Mouse (Mus musculus) layer of hippocampus, postnatal 36 days (tissue): Measurements from ENCODE around the gene Ptpn14. TPM values are rescaled to one million over a fixed set of nuclear protein-coding genes. Genes with fewer than 3 reads are reported as not detected.

ENCODE experiments used
- DNase-seq, 2 experiments: peaks; one replicate each; pipeline ENCODE4 v3.0.0; 2022
- total RNA-seq, 2 experiments: library from RNA; stranded (reverse); gene quantifications; 2 replicates each; pipeline ENCODE4 v1.2.3; 2021

Ptpn14 gene
- total RNA-seq, 2 experiments from 2014 or later, result 12.2 to 12.4 TPM

- no peak for DNase-seq
These were observed 140.0 kb downstream of the Ptpn14 start for GRCm38 (mm10) chr1:189868036-189868435.

DNA sequence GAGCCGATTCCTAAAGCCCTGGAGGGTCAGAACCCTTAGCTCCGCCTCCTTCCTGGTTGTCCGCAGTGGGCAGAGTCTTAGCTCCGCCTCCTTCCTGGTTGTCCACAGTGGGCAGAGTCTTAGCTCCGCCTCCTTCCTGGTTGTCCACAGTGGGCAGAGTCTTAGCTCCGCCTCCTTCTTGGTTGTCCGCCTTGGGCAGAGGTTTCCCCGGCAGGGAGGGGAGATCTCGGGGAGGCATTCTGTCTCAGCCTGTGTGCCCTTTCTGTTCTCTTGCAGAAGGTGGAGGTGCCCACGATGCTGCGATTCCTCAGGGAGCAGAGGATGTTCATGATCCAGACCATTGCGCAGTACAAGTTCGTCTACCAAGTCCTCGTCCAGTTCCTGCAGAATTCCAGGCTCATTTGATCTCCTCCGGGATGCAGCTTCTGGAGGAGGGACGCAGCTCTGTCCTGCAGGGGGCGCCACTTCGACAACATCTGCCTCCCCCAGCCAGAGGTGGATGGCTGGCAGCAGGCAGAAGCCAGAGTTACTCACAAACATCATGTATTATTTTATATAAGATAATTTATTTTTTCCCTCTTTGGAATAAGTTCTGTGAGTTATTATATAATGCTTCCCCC is 141.7 kb downstream of the Ptpn14 start:
- DNase-seq, result no peak

GRCm38 (mm10) chr1:189870539-189870938 is 142.5 kb downstream of the Ptpn14 start:
- no peak for DNase-seq

DNA sequence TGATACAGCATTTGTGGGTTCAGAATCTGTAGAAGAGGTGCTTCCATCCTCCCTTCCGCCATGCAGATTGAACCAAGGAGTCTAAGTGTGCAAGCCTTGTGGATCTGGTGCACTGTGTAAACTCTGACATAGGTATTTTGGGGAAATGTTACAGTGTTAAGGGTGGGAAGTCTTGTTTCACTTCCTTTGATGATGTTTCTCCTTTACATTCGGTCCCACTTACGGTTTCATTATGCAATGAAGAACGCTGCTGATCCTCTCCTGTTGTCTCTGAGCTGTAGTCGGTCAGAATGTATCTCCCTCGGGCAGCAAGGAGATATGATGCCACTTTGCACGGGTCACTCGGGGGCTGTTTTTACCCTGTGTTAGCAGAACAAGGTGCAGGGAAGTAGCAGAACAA is 143.6 kb downstream of the Ptpn14 start:
- DNase-seq, result no peak

- DNase-seq, result no peak
These were observed 144.0 kb downstream of the Ptpn14 start for GRCm38 (mm10) chr1:189872050-189872449.

- DNase-seq, result no peak
These were observed 145.5 kb downstream of the Ptpn14 start for GRCm38 (mm10) chr1:189873591-189873990.

GRCm38 (mm10) chr1:189875439-189875861 is 147.4 kb downstream of the Ptpn14 start:
- no peak for DNase-seq

DNA sequence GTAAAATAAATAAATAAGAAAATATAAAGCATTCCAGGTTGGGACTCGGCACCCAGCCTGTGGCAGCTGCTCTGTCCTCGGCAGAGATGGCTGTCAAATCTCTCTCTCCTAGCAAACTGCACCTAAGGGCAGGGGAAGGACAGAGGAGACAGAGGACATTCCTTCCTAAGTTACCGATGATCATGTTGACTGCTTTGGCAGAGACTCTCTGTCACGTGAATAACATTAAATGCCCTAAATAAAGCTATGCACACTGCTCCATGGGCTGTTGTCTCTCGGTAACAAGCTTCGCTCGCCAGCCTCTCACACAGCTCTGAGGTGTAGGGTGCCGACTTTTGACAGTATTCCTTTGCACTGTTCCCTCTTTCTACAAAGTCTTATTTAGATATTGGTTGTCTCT is 148.1 kb downstream of the Ptpn14 start:
- DNase-seq, result no peak

GRCm38 (mm10) chr1:189879212-189879611 is 151.1 kb downstream of the Ptpn14 start:
- no peak for DNase-seq

- DNase-seq, result no peak
These were observed 151.9 kb downstream of the Ptpn14 start for GRCm38 (mm10) chr1:189879965-189880364.

DNA sequence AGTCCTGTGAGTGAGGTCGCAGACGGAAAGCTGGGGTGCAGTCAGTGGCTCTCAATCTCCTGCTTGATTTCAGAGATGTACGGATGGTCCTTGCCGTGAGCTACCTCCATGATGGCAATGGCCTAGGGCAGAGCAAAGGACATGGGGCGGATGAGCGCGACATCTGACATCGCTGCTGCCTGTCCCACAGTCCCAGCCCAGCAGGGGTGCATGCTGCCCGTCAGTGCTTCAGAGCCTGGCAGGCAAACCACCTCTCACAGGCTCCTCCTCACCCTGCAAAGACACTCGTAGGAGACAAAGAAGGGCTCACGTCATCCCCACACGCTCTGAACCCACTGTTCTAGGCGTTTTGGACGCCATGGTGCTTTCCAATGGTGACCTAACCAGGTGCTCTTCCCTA is 152.7 kb downstream of the Ptpn14 start:
- no peak for DNase-seq

GRCm38 (mm10) chr1:189882886-189883285 is 154.8 kb downstream of the Ptpn14 start:
- peak in 1 of 2 experiments; percentile 24 for DNase-seq

- DNase-seq, result peak; percentile 42 to 45
These were observed 155.6 kb downstream of the Ptpn14 start for GRCm38 (mm10) chr1:189883531-189884170.

DNA sequence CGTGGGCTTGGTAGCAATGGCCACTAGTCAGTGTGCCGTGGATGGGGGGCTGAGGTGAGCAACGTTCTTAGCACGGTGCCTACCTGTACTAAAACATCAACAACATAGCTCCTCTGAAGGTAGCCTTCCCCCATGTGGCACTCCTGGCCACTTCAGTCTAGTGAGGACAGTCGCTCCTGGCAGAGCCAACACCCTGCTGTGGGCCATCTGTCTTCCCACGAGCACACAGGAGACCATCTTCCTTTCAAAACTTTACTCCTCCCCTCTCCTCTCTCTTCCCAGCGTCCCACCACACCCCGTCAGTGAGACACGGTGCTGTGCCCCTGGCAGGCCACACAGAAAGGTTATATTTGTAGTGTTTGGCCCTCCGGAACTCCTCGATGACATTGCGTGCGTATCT is 156.9 kb downstream of the Ptpn14 start:
- DNase-seq, result no peak

GRCm38 (mm10) chr1:189885975-189886374 is 157.9 kb downstream of the Ptpn14 start:
- no peak for DNase-seq

GRCm38 (mm10) chr1:189887518-189887917 is 159.4 kb downstream of the Ptpn14 start:
- peak; percentile 55 to 60 for DNase-seq

- no peak for DNase-seq
These were observed 160.7 kb downstream of the Ptpn14 start for GRCm38 (mm10) chr1:189888749-189889148.

GRCm38 (mm10) chr1:189894191-189894590 is 166.1 kb downstream of the Ptpn14 start:
- no peak for DNase-seq

DNA sequence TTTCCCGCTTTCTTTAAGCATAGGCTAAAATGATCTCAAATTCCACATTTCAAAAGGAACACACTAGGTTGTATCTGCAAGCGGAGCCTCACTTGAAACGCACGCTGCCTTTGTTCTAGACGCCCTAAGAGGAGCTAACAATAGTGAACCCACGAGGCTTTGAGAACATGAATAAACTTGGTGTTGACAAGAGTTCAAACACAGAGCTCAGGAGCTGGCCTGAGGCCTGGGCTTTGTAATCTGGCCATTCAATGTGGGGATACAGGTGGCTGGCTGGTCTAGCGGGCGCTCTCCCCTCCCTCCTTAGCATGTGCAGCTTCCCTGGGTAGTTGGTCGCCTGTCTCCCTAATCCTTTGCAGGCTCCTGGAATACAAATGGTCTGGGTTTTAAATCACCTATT is 169.8 kb downstream of the Ptpn14 start:
- DNase-seq, result no peak

DNA sequence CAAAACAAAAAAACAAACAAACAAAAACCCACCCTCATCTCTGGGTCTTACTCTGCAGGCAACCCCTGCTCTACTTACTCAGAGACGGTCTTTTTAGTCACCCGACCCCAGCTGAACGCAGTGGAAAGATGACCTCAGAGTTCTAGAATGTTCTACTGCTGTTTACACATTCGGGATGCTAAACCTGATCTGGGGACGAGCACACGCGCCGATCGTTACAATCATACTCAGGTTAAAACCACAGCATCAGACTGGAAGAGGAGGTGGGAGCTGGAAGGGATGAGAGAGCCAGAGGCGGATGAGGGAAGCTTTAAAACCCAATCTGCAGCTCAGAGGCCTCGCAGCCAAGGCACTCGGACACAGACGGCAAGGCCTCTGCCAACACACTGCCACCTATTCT is 170.6 kb downstream of the Ptpn14 start:
- DNase-seq, result no peak

GRCm38 (mm10) chr1:189899526-189899925 is 171.5 kb downstream of the Ptpn14 start:
- DNase-seq, result no peak

GRCm38 (mm10) chr1:189902413-189902812 is 174.3 kb downstream of the Ptpn14 start:
- DNase-seq, result no peak

DNA sequence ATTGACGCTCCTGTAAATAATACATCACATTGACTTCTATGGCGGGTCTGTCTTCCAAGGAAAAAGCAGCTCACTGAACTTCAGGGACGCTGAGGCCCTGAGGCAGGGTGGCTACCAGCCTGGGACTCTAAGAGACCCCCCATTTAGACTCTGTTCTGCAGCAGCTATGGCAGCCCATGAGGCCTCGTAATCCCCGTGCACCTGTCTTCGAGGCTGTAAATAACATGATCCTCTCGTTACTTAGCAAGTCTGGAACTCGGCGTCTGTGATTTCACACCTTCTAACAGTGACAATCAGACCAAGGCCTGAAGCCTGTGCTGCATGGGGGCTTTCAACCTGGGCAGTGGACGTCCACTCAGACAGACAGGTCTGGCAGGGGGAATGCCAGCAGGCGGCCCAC is 175.1 kb downstream of the Ptpn14 start:
- no peak for DNase-seq

- DNase-seq, result no peak
These were observed 182.7 kb downstream of the Ptpn14 start for GRCm38 (mm10) chr1:189910685-189911345.
